8 mouse cellular contexts compared by ENCODE assay signal in the genomic region with DNA sequence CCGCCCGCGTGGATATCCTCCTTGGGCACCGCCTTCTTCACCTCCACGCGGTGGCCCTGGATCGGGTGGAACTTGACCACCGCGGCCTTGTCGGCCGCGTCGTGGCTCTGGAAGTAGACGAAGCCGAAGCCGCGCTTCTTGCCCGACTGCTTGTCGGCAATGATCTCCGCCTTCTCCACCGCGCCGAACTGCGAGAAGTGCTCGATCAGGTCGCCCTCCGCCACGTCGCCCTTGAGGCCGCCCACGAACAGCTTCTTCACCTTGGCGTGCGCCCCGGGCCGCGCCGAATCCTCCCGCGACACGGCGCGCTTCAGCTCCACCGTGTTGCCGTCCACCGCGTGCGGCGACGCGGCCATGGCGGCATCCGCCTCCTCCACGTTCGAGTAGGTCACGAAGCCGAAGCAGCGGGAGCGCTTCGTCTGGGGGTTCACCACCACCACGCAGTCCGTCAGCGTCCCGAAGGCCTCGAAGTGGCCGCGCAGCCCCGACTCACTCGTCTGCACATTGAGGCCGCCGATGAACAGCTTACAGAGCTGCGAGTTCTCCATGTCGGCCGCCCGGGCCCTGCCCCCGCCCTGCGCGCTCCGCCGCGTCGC. TPM values are rescaled to one million over a fixed set of nuclear protein-coding genes. Genes with fewer than 3 reads are reported as not detected.
DNase-seq lines count a peak whose midpoint lies in the region; ATAC-seq lines count a peak whose summit lies in the region.

No protein-coding gene starts in this region.

- H3K4me3 ChIP-seq in erythroblast, embryonic 14.5 days (replicated peaks), result peak overlapping the region; percentile 100
- peak overlapping the region; percentile 83 for H3K4me3 ChIP-seq in heart, embryonic 16.5 days (ENCODE audit: low read length)

- H3K36me3 ChIP-seq in erythroblast, embryonic 14.5 days (ENCODE audit: control insufficient read depth), result peaks cover 31% of the 10 kb centered on the region
- H3K36me3 ChIP-seq in heart, embryonic 16.5 days (ENCODE audit: control insufficient read depth, insufficient read depth), result no peaks in the 10 kb centered on the region

- peak overlapping the region; percentile 97 for H3K9ac ChIP-seq in heart, embryonic 16.5 days (ENCODE audit: low read length)

- H3K27me3 ChIP-seq in erythroblast, embryonic 14.5 days (ENCODE audit: control insufficient read depth), result no peaks in the 10 kb centered on the region; the same call in 1 of the 2 replicates
- no peaks in the 10 kb centered on the region for H3K27me3 ChIP-seq in heart, embryonic 16.5 days (ENCODE audit: control insufficient read depth, insufficient read depth, low read length)

- peaks cover 42% of the 10 kb centered on the region for H3K4me1 ChIP-seq in erythroblast, embryonic 14.5 days (ENCODE audit: control insufficient read depth)
- peaks cover 26% of the 10 kb centered on the region for H3K4me1 ChIP-seq in heart, embryonic 16.5 days (ENCODE audit: control insufficient read depth, insufficient read depth, low read length)

- under 1% methylated on average over 81 of the region's 81 CpGs for WGBS in heart, embryonic 16.5 days

- no peaks in the 10 kb centered on the region for H3K9me3 ChIP-seq in erythroblast, embryonic 14.5 days (ENCODE audit: control insufficient read depth, low read length)
- H3K9me3 ChIP-seq in heart, embryonic 16.5 days (replicated peaks; ENCODE audit: control insufficient read depth, low read length), result no peaks in the 10 kb centered on the region

- DNase-seq in adrenal gland, adult 8-10 months, result peak; percentile 55
- no peak for DNase-seq in adrenal gland, postnatal 10 days
- DNase-seq in NIH3T3 (ENCODE audit: low read depth), result peak; percentile 67
- DNase-seq in layer of hippocampus, postnatal 36 days, result peak; percentile 78 to 79
- DNase-seq in lung, postnatal 14 days, result peak; percentile 57
- peak; percentile 65 for DNase-seq in right cerebral cortex, postnatal 14 days

- peak overlapping the region; percentile 80 for H3K4me2 ChIP-seq in heart, embryonic 16.5 days (ENCODE audit: low read depth, low read length)

- H3K27ac ChIP-seq in heart, embryonic 16.5 days (ENCODE audit: low read length), result peak overlapping the region; percentile 99

- peak; percentile 30 for ATAC-seq in heart, embryonic 16.5 days (replicated peaks; ENCODE audit: extremely low read depth, insufficient read depth, low FRiP score)

RNA-seq across cellular contexts. Expression of a gene that starts 0.5 kb away (rescaled TPM):
- 100 to 1,000 TPM; 104 to 131 (median 119) TPM for total RNA-seq in adrenal gland, adult 8-10 months (2022)
- total RNA-seq in adrenal gland, postnatal 10 days (2021), result 100 to 1,000 TPM; 139 to 143 TPM
- polyA plus RNA-seq in erythroblast, embryonic 14.5 days (2012), result 38.2 and 43.0 TPM in 2 replicates
- polyA plus RNA-seq in heart, embryonic 16.5 days (2015; fragmentation: Nextera tagmentation; extraction: Ambion mirVana), result 13.7 and 14.5 TPM in 2 replicates
- total RNA-seq in layer of hippocampus, postnatal 36 days (2021), result 100 to 1,000 TPM; 112 to 119 TPM

RNA-seq across cellular contexts. Expression of a gene that starts 14.5 kb away (rescaled TPM):
- total RNA-seq in adrenal gland, adult 8-10 months (2022), result 1 to 10 TPM; 1.1 to 4.2 (median 3.2) TPM
- 1 to 10 TPM; 2.8 to 2.9 TPM for total RNA-seq in adrenal gland, postnatal 10 days (2021)
- not detected in 2 replicates for polyA plus RNA-seq in erythroblast, embryonic 14.5 days (2012)
- 8.5 and 9.6 TPM in 2 replicates for polyA plus RNA-seq in heart, embryonic 16.5 days (2015; fragmentation: Nextera tagmentation; extraction: Ambion mirVana)
- total RNA-seq in layer of hippocampus, postnatal 36 days (2021), result 10 to 100 TPM; 50.4 to 52.7 TPM

RNA-seq across cellular contexts. Expression of a gene that starts 29.6 kb away (rescaled TPM):
- 10 to 100 TPM; 59.2 to 71.4 (median 63.6) TPM for total RNA-seq in adrenal gland, adult 8-10 months (2022)
- total RNA-seq in adrenal gland, postnatal 10 days (2021), result 10 to 100 TPM; 43.8 to 48.6 TPM
- polyA plus RNA-seq in erythroblast, embryonic 14.5 days (2012), result 0.40 and 1.2 TPM in 2 replicates
- polyA plus RNA-seq in heart, embryonic 16.5 days (2015; fragmentation: Nextera tagmentation; extraction: Ambion mirVana), result 32.4 and 35.8 TPM in 2 replicates
- total RNA-seq in layer of hippocampus, postnatal 36 days (2021), result 10 to 100 TPM; 27.5 to 29.9 TPM

Comparison
In these comparisons a context has a peak if more than half of its experiments do, and no peak if none do; other contexts are left out.
1. RNA of a gene that starts 14.5 kb away (total RNA-seq): 50.4 to 52.7 TPM in layer of hippocampus, postnatal 36 days; 1.1 to 4.2 TPM in adrenal gland, adult 8-10 months and 2.8 to 2.9 TPM in adrenal gland, postnatal 10 days; every median in the first group is over 4 times any median in the second.